Mouse (Mus musculus): Measurements from ENCODE around the gene Ccnb3. TPM values are rescaled to one million over a fixed set of nuclear protein-coding genes. Genes with fewer than 3 reads are reported as not detected.
"Not testable (repeated sequence)": the region's sequence is repeated elsewhere in the genome, so short reads cannot be mapped to it uniquely, and the experiment has no call there.

Ccnb3 gene
- total RNA-seq (2021): not detected

DNA sequence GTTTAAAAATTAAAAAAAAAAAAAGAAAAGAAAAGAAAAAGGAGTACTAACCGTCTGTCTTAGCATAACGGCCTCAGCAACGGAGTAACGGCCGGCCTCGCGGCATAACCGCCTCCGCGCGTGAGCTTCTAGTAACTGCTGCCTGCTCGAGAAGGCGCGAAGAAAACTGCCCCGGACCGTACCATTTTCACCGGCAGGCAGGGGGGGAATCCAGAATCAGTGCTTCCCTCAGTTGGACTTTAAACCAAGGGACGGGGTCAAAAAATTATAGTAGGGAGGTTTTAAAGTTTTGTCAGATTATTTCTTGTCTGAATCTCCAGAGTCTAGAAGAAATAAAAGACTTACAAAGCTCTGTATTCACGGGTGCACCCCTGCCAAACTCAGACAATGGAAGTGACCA, at the start of gene Ccnb3:
Gene Ccnb3, minus strand, starts transcription at position 101 of the 400 bp plus-strand sequence.
- DNase-seq (ENCODE audit: extremely low spot score in 1 of 2, low spot score in 1 of 2): no peak

DNA sequence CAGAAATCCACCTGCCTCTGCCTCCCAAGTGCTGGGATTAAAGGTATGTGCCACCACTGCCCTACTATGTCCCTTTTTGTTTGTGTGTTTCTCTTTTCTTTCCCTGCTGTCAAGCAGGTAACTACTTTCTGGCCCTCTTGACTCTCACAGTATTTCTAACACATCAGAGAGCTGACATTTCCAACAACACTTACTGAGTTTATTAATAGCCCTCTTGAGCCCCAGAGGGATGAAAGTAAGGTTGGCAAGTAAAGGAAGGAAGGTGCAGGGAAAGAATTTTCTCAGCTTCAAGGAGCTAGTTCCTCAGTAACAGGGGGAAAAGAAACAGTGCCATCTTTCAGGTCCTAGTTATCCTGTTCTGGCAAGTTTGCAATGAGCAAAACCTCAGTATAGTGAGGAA, 48.9 kb upstream of the Ccnb3 start:
- no peak for DNase-seq (ENCODE audit: extremely low spot score in 1 of 2, low spot score in 1 of 2)

DNA sequence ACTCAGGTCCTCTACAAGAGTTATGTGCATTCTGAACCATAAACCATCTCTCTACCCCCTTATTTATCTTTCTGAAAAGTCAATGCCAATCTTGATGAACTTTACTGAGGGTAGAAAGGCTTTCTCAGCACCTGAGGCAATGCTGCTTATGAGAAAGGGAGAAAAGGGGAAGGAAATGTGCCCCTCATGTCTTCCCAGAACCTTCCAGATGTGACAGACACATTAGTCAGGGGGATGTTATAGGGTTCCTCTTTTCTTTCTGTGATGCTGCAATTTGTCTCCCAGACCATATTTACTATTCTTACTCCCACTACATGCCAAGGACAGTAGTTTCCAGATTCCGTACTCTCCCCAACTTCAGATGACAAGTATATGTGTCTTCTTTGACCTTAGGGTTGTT, 44.5 kb upstream of the Ccnb3 start:
- no peak for DNase-seq (ENCODE audit: extremely low spot score in 1 of 2, low spot score in 1 of 2)

DNA sequence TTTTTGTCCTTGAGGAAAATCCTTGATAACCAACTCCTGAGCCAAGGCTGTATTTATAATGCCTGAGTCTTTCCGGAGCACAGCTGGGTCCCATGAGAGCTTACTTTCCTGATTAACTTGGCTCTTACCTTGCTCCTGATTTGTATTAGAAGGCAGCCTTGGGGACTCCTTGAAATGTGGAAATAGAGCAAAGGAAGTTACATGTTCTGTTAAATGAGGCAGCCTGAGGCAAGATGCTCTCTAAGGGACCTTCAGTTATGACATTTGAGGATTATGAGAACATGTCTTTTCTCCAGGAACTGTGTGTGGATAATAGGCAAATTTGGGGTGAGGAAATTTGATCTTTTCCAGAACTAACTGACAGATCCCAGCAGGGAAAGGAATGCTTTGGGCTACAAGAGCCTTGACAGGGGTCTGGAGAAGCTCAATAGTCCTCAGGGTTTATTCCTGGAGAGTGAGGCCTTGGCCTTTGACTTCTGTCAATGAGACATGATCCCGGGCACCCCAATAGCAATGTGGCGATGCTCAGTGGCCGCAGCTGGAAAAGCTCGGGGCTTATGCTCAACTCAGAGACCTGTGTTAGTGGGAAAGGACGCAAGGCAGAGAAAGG, 38.5 kb upstream of the Ccnb3 start:
- no peak for DNase-seq (ENCODE audit: extremely low spot score in 1 of 2, low spot score in 1 of 2)

DNA sequence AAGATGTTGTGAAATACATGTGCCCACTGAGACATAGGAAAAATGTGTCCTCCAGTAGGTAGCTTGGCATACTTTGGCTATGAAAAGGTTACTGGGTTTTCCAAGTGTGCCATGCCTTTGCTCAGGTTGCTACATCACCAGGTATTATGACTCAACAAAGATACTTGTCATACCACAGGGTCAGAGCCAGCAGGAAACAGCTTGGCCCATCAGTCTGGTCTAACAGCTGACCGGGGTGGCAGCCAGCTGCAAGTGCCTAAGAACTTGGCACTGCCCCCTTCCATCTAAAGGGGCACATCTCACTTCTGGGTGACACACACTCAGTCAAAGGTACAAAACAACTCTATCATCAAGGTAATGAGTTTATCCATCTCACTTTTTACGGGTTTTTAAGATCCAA, 26.6 kb upstream of the Ccnb3 start:
- DNase-seq (ENCODE audit: extremely low spot score in 1 of 2, low spot score in 1 of 2): no peak

DNA sequence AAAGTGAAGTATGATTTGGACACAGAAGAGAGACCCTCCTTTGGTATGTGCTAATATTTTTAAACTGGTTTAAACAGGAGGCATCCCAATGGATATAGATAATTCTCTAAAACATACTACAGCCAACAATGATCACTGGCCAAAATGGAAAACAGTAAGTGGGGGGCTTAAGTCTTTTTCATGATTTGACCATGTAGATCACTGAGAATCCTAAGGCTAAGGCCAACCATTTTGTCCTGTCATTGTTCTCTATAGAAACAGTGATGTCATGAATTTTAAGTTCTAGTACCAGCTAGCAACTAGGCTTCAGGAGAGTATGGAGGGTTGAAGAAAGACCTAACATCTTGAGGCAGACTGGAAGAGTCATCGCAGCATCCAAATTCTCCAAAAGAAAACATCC, 25.8 kb upstream of the Ccnb3 start, which contains the start of gene Akap4:
Gene Akap4, plus strand, starts transcription at position 301 of the 400 bp plus-strand sequence.
- no peak for DNase-seq (ENCODE audit: extremely low spot score in 1 of 2, low spot score in 1 of 2)

DNA sequence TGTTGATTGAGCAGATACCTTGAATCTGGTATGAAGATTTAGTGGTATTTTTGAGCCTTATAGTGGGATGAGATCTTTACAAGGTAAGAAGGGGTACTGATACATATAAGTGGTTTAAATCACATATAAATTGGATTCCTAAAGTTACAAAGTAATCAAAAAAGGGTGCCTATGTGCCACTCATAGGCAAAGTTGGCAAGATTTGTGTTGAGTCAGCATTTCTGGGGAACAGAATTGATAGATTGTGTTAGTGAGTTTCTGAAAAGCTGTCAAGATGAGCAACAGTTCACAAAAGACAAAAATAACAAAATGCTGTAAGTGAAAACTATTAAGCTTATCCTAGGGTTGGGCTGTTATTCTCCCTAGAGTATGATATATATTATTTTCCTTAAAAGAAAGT, 22.7 kb upstream of the Ccnb3 start:
- no peak for DNase-seq (ENCODE audit: extremely low spot score in 1 of 2, low spot score in 1 of 2)

DNA sequence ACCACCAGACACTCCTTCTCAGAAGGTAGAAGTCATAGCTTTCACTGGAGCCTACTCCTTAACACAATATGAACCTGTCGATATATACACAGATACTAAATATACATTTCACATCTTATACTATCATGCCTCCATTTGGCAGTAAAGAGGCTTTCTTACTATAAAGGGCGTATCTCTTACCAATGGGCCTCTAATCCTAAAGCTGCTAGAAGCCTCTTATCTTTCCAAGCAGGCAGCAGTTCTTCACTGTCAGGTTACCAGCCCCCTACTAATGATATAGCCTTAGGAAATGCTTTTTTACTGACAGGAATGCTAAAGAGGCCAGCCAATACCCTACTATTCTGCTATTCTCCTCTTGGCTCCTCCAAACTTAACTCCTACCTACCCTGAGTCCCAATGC, 16.2 kb upstream of the Ccnb3 start:
- no peak for DNase-seq (ENCODE audit: extremely low spot score in 1 of 2, low spot score in 1 of 2)

DNA sequence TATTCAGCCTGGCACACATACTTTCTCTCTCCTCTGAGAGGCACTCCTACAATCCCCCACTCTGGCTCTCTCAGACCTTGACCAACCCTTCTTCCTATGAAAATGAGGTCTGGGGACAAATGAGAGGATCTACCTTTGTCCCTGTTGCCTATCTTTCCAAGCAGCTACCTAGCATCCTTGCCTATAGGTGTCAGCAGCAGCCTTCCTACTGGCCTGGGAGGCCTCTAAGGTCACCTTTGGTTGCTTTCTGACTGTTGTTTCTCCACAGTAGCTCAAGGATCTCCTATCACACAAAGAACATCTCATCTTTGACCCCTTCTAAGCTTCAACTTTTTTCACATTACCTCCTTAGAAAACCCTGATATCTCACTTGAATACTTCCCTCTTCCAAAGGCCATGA, 15.6 kb upstream of the Ccnb3 start:
- no peak for DNase-seq (ENCODE audit: extremely low spot score in 1 of 2, low spot score in 1 of 2)

DNA sequence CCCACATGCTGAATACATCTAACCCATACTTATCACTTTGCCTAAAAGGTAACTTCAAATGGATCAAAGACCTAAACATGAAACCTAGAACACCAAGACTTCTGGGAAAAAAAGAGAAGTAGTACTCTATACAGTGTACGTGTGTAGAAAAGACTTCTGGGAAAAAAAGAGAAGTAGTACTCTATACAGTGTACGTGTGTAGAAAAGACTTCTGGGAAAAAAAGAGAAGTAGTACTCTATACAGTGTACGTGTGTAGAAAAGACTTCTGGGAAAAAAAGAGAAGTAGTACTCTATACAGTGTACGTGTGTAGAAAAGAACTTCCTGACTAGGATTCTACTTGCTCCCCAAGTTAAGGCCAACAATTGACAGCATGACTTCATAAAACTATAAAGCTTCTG, 57.5 kb downstream of the Ccnb3 start:
- not testable (repeated sequence) for DNase-seq (ENCODE audit: extremely low spot score in 1 of 2, low spot score in 1 of 2)

DNA sequence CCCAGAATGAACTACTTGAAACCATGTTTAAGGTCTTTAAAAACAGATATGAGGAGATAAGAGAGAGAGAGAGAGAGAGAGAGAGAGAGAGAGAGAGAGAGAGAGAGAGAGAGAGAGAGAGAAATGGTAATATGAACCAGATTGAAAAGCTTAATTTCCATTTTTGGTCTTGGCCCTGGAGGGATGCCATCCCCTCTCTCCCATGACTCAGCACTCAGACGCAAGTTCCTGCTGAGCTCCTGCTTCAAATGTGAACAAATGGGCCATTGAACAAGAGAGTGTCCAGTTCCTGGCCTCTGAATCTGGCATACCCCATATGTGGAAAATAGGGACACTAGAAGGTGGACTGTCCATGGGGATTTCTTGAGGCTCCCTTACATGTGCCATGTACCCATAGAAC, 69.5 kb downstream of the Ccnb3 start:
- DNase-seq (ENCODE audit: extremely low spot score in 1 of 2, low spot score in 1 of 2): no peak

DNA sequence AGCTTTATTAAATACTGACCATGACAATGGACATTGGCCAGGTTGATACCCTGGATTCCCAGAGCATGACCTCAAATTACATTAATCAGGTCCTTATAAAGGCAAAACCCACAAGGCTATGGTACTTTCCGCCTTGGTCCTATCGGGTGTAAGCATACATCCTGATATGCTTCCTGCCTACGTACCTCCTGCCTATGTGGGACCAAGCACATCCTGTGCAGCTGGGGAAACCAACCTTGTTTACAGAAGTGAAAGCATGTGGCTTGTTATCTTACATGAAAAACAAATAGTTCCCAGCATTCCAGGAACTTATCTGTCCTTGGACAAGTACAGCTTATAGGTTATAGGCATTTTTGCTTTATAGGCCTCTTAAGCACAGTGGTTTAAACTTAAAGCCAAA, 72.8 kb downstream of the Ccnb3 start:
- DNase-seq (ENCODE audit: extremely low spot score in 1 of 2, low spot score in 1 of 2): no peak

Other genes with a start within 250 kb of the Ccnb3 start
- not detected for gene Akap4, start 25.9 kb upstream of the Ccnb3 start, total RNA-seq (2021)